Mouse (Mus musculus) liver, postnatal 0 days (tissue): ENCODE data around the gene St6galnac5.

Experiments used
- CTCF ChIP-seq: sonication (generic); IDR thresholded peaks from 2 replicates; pipeline ENCODE4 v1.5.1; 2016; ENCODE audit warnings: antibody characterized with exemption, low read depth
- EP300 ChIP-seq: IDR thresholded peaks from 2 replicates; pipeline ENCODE4 v1.6.1; 2016; ENCODE audit warnings: antibody characterized with exemption, low read depth, mild to moderate bottlenecking

DNA sequence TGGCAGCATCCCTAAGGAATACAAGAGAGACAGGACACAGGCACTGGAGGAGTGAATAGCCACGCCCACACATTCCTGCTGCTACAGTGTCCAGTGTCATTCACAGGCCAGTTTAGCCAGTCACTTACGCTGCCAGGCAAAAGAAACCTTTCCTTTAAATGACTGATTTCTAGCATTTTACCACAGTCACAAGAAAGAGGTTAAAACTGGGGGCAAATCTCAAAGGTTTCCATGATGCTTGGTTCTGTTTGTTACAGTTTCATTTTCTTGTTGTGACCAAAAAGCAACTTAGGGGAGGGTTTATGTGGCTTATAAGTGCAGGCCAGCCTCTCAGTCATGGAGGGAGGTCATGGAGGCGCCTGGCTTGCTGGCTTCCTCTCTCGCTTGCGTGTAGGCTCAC is 74.4 kb downstream of the St6galnac5 start:
- no peak for TF ChIP-seq CTCF
- TF ChIP-seq EP300, result no peak
